Mouse (Mus musculus) heart, postnatal 0 days (tissue): Measurements from ENCODE around the gene Iapp. TPM values are rescaled to one million over a fixed set of nuclear protein-coding genes. Genes with fewer than 3 reads are reported as not detected.
"Not testable (repeated sequence)": the region's sequence is repeated elsewhere in the genome, so short reads cannot be mapped to it uniquely, and the experiment has no call there.

Experiments
- ATAC-seq: fragments of 200-750 bp; cut with Nextera tagmentation; 2 replicates; pipeline ENCODE4 v1.8.0; 2017; ENCODE audit warnings: low read depth, moderate number of reproducible peaks, moderate library complexity; ENCODE audit not compliant: insufficient read depth
- DNase-seq: peaks from one replicate; pipeline ENCODE4 v3.0.0-alpha.2; 2016; ENCODE audit warnings: low spot score
- H3K27ac ChIP-seq: fragments of 300-500 bp; sonication (generic); 2 replicates; pipeline ENCODE4 v1.5.1; 2014; ENCODE audit warnings: low read depth, mild to moderate bottlenecking
- H3K27me3 ChIP-seq: fragments of 300-500 bp; sonication (generic); 2 replicates; pipeline ENCODE4 v1.6.1; 2014; ENCODE audit warnings: low read length, mixed read lengths; ENCODE audit not compliant: control insufficient read depth, insufficient read depth
- H3K36me3 ChIP-seq: fragments of 300-500 bp; sonication (generic); replicated peaks from 2 replicates; pipeline ENCODE4 v1.6.1; 2014; ENCODE audit warnings: low read length, mixed read lengths; ENCODE audit not compliant: control insufficient read depth, insufficient read depth
- H3K4me1 ChIP-seq: fragments of 300-500 bp; sonication (generic); 2 replicates; pipeline ENCODE4 v1.6.1; 2014; ENCODE audit warnings: antibody characterized with exemption; ENCODE audit not compliant: control insufficient read depth, insufficient read depth
- H3K4me2 ChIP-seq: fragments of 300-500 bp; sonication (generic); 2 replicates; pipeline ENCODE4 v1.6.1; 2014; ENCODE audit warnings: low read depth, mild to moderate bottlenecking, low read length, moderate library complexity
- H3K4me3 ChIP-seq: fragments of 300-500 bp; sonication (generic); 2 replicates; pipeline ENCODE4 v1.5.1; 2014; ENCODE audit warnings: low read depth, low read length
- H3K9ac ChIP-seq: fragments of 300-500 bp; sonication (generic); replicated peaks from 2 replicates; pipeline ENCODE4 v1.6.1; 2014; ENCODE audit warnings: low read depth, low read length, mixed read lengths
- H3K9me3 ChIP-seq: fragments of 300-500 bp; sonication (generic); replicated peaks from 2 replicates; pipeline ENCODE4 v1.6.1; 2016; ENCODE audit warnings: low read length; ENCODE audit not compliant: control insufficient read depth
- CTCF ChIP-seq: IDR thresholded peaks from 2 replicates; pipeline ENCODE4 v1.5.1; 2016; ENCODE audit warnings: antibody characterized with exemption, control low read depth, low read depth
- EP300 ChIP-seq: IDR thresholded peaks from 2 replicates; pipeline ENCODE4 v1.6.1; 2016; ENCODE audit warnings: antibody characterized with exemption, low read depth
- WGBS: fragments of 180-500 bp; shearing (Covaris S2); extraction: QIAGEN DNeasy Blood & Tissue Kit; methylation state at CpG from one replicate; pipeline ENCODE4 v1.1.7; 2014; 5-methylcytosine and 5-hydroxymethylcytosine counted together
- polyA plus RNA-seq: library from polyadenylated mRNA; unstranded; fragments of >200 nt; fragmentation: Nextera tagmentation; extraction: Ambion mirVana; gene quantifications from 2 replicates; pipeline ENCODE4 v1.2.1, GENCODE M21; 2015
- total RNA-seq: library from RNA; depleted of rRNA; stranded (reverse); fragments of >200 nt; gene quantifications from 2 replicates; pipeline ENCODE4 v1.2.3, GENCODE M21; 2014; ENCODE audit warnings: low replicate concordance; rRNA removed

The Iapp gene
- total RNA-seq, result not detected in 2 replicates
- not detected in 2 replicates for polyA plus RNA-seq

DNA sequence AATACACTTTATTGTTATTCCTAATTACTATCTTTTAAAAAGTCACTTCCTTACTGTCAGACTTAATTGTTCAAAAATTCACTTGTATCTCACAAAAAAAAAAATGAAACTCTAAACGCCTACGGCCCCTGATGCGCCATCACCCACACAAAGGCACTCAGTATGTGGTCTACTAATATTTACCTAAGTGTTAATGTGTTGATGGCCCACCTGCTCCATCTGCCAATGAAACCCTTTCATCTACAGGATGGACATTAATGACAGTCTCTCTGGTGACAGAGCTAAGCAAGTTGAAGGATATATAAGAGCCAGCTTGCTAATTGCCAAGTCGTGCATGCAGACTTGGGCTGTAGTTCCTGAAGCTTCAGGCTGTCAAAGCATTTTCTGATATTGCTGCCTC is at the start of gene Iapp:
TSS of gene Iapp (plus strand) at position 326 of the 400 bp plus-strand sequence.
- no peak within 1 kb of the TSS for H3K4me2 ChIP-seq
- H3K9me3 ChIP-seq, result no peaks in the 10 kb centered on the region
- H3K27me3 ChIP-seq, result no peaks in the 10 kb centered on the region
- H3K36me3 ChIP-seq, result no peaks in the 10 kb centered on the region
- no peak within 1 kb of the TSS for H3K9ac ChIP-seq
- H3K4me1 ChIP-seq, result no peaks in the 10 kb centered on the region
- H3K27ac ChIP-seq, result no peak within 1 kb of the TSS
- TF ChIP-seq CTCF (no peak), EP300 (no peak)
- ATAC-seq (no peak), DNase-seq (no peak)
- no peak within 1 kb of the TSS for H3K4me3 ChIP-seq
- WGBS, result 68% methylated on average over 4 of the region's 4 CpGs

DNA sequence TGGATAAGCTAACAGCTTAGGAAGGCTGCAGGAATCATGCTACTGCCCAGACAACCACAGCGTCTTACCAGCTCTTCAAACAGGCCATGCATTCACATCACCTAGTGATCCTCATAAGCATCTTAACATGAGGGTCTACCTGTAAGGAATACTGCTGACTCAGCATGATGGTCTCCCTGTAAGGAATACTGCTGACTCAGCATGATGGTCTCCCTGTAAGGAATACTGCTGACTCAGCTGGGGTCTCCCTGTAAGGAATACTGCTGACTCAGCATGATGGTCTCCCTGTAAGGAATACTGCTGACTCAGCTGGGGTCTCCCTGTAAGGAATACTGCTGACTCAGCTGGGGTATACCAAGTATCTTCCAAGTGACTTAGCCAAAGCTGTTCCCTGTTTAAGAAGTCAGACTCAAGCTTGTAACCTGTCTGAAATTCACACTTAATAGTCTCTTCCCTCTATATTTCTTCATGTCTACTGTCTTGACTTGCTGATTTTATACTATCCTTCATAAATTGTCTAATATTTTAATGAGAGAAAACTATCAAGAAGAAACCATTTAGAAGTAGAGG is 47.4 kb upstream of the Iapp start:
- ATAC-seq, H3K9me3 ChIP-seq, H3K36me3 ChIP-seq, H3K4me3 ChIP-seq, H3K4me1 ChIP-seq, DNase-seq, H3K27ac ChIP-seq, H3K27me3 ChIP-seq, H3K9ac ChIP-seq, H3K4me2 ChIP-seq: not testable (repeated sequence)
- 76% methylated on average over 1 of the region's 1 CpGs for WGBS

DNA sequence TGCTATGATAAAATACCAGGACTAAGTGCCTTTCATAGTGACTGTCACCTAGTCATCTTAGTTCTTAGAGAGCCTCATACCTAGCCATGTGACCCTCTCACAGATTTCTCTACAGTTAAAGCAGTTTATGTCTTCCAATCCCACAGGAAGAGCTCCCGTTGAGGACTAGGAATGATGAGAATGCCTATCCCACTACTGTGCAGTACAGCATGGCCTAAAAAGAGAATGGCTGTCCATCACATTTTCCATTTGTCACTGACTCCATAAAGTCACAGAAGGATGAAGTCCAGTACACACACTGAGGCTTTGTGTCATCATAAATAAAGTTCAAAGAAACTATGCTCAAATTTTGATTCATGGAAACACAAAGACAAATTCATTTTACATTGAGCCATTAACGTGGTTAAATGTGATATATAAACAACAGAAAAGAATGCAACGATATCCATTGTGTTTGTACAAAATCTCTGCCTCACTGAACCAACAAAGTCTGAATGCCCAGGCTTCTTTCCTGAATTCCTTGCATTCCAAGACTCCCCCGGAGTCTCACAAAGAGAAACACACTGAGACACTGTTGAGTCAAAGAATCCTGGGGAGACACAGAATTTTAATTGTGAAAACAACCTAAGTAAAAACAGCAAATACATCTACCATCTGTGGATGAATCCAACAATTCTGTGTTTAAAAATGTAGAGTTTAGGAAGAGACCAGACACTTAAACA is 22.3 kb upstream of the Iapp start:
- 26% methylated on average over 4 of the region's 4 CpGs for WGBS
- no peak overlapping the region for H3K4me2 ChIP-seq
- ATAC-seq, result no peak

DNA sequence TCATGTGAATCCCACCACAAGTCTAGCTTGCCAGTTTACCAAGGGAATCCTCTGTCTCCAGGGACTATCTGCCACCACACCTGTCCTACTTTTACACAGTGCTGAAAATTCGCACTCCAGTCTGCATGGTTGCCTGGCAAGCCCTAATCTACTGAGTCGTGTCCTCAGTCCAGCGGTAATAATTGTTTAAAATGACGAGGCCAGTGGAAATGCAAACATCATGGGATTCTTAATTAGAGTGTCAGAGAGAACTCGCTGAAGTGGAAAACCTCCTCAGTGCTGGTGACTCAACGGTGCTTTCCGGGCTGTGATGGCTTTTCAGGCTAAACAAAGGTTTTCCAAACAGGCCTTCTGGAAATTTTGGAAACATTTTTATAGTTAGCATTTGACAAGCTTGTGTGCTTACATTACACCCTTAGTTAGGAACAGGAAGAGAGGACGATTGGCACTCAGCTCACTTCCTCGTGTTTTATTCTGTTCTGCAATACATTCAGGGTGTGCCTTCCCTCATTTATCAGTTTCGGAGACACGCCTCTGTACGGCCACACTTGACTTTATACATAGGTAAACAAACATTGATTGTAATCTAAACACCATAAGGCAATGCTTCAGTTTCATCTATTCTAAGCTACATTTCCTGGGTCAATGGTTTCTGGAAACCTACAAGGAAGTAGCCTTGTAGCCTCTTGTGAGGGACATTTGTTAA is 8.7 kb upstream of the Iapp start:
- TF ChIP-seq EP300 (no peak), CTCF (no peak)
- no peaks in the 10 kb centered on the region for H3K27me3 ChIP-seq
- H3K9me3 ChIP-seq, result no peaks in the 10 kb centered on the region
- no peak overlapping the region for H3K9ac ChIP-seq
- ATAC-seq (no peak), DNase-seq (no peak)
- no peak overlapping the region for H3K27ac ChIP-seq
- 73% methylated on average over 12 of the region's 12 CpGs for WGBS
- H3K4me1 ChIP-seq, result no peaks in the 10 kb centered on the region
- H3K4me2 ChIP-seq, result no peak overlapping the region
- H3K36me3 ChIP-seq, result no peaks in the 10 kb centered on the region
- no peak overlapping the region for H3K4me3 ChIP-seq

More for the DNA sequence above, 22.3 kb upstream of the Iapp start:
- H3K9me3 ChIP-seq, result no peaks in the 10 kb centered on the region
- no peak overlapping the region for H3K9ac ChIP-seq
- no peak overlapping the region for H3K4me3 ChIP-seq
- no peak overlapping the region for H3K27ac ChIP-seq
- TF ChIP-seq EP300, result no peak
- no peak for TF ChIP-seq CTCF
- H3K27me3 ChIP-seq, result no peaks in the 10 kb centered on the region
- no peak for DNase-seq
- H3K4me1 ChIP-seq, result no peaks in the 10 kb centered on the region
- no peaks in the 10 kb centered on the region for H3K36me3 ChIP-seq

DNA sequence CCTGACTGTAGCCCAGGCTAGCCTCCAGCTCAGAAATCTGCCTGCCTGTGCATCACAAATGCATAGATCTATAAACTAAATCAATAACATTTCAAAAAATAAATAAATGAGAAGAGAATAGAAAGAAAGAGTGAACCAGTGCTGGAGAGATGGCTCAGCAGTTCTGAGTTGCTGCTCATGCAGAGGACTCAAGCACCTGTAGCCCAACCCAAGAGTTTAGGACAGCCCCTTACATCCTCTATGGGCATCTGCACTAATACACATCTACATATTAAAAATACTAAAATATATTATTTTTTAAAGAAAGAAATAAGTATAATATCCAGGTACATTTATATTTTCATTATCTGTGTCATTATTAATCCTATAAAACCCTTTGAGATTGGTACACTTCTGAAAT is 6.9 kb downstream of the Iapp start:
- ATAC-seq (no peak), DNase-seq (no peak)
- Histone ChIP-seq H3K4me2 (no peak overlapping the region), H3K9me3 (peaks cover 10% of the 10 kb centered on the region), H3K9ac (no peak overlapping the region), H3K4me1 (no peaks in the 10 kb centered on the region), H3K36me3 (no peaks in the 10 kb centered on the region), H3K27ac (no peak overlapping the region), H3K27me3 (no peaks in the 10 kb centered on the region), H3K4me3 (no peak overlapping the region)
- TF ChIP-seq CTCF, result no peak
- no peak for TF ChIP-seq EP300
